Mouse (Mus musculus): ENCODE measurements around the gene Fam89a. TPM values are rescaled to one million over a fixed set of nuclear protein-coding genes. Genes with fewer than 3 reads are reported as not detected.

Fam89a gene
- polyA plus RNA-seq, 1 experiment = 6.9 TPM

GRCm38 (mm10) chr8:124724301-124724700 lies 27.3 kb downstream of the Fam89a start:
- Histone ChIP-seq H3K36me3 (ENCODE audit: control insufficient read depth, insufficient read depth, low read length, poor library complexity, severe bottlenecking) (peaks cover 16% of the 10 kb centered on the region), H3K9me3 (replicated peaks; ENCODE audit: control insufficient read depth, insufficient read depth, low read length, poor library complexity, severe bottlenecking) (no peaks in the 10 kb centered on the region), H3K4me3 (ENCODE audit: low read depth, low read length) (no peak overlapping the region), H3K4me1 (ENCODE audit: control insufficient read depth, insufficient read depth, low read length) (no peaks in the 10 kb centered on the region), H3K27me3 (ENCODE audit: control insufficient read depth, insufficient read depth, low read length, poor library complexity, severe bottlenecking) (no peaks in the 10 kb centered on the region), H3K9ac (ENCODE audit: low read depth, poor library complexity, severe bottlenecking) (no peak overlapping the region), H3K27ac (ENCODE audit: insufficient read depth, low read length) (no peak overlapping the region)
- TF ChIP-seq CTCF (IDR thresholded peaks at IDR 0.05; ENCODE audit: low read depth, low read length) (no peak), POLR2A (IDR thresholded peaks at IDR 0.05; ENCODE audit: insufficient read depth, low read length) (no peak), EP300 (IDR thresholded peaks at IDR 0.05; ENCODE audit: insufficient read depth, low read depth, low read length) (no peak)

- TF ChIP-seq POLR2A (IDR thresholded peaks at IDR 0.05; ENCODE audit: insufficient read depth, low read length) (no peak), EP300 (IDR thresholded peaks at IDR 0.05; ENCODE audit: insufficient read depth, low read depth, low read length) (no peak), CTCF (IDR thresholded peaks at IDR 0.05; ENCODE audit: low read depth, low read length) (no peak)
- H3K9me3 ChIP-seq (replicated peaks; ENCODE audit: control insufficient read depth, insufficient read depth, low read length, poor library complexity, severe bottlenecking) = no peaks in the 10 kb centered on the region
- H3K4me3 ChIP-seq (ENCODE audit: low read depth, low read length) = peak within 1 kb of the TSS; percentile 83
- H3K9ac ChIP-seq (ENCODE audit: low read depth, poor library complexity, severe bottlenecking) = peak within 1 kb of the TSS; percentile 93
- no peaks in the 10 kb centered on the region for H3K27me3 ChIP-seq (ENCODE audit: control insufficient read depth, insufficient read depth, low read length, poor library complexity, severe bottlenecking)
- H3K27ac ChIP-seq (ENCODE audit: insufficient read depth, low read length) = no peak within 1 kb of the TSS
- no peaks in the 10 kb centered on the region for H3K4me1 ChIP-seq (ENCODE audit: control insufficient read depth, insufficient read depth, low read length)
- H3K36me3 ChIP-seq (ENCODE audit: control insufficient read depth, insufficient read depth, low read length, poor library complexity, severe bottlenecking) = peaks cover 5% of the 10 kb centered on the region
Observed at GRCm38 (mm10) chr8:124721862-124722515, 29.6 kb downstream of the Fam89a start, which contains the start of the genes Ttc13 and Arv1. Ttc13 (minus strand) TSS chr8:124721983. Arv1 (plus strand) TSS chr8:124722139.

- no peaks in the 10 kb centered on the region; the same call in none of the 2 replicates for H3K36me3 ChIP-seq (ENCODE audit: control insufficient read depth, insufficient read depth, low read length, poor library complexity, severe bottlenecking)
- H3K9ac ChIP-seq (ENCODE audit: low read depth, poor library complexity, severe bottlenecking) = peak overlapping the region; percentile 93
- no peaks in the 10 kb centered on the region for H3K9me3 ChIP-seq (replicated peaks; ENCODE audit: control insufficient read depth, insufficient read depth, low read length, poor library complexity, severe bottlenecking)
- H3K27ac ChIP-seq (ENCODE audit: insufficient read depth, low read length) = no peak overlapping the region
- no peak for TF ChIP-seq EP300 (IDR thresholded peaks at IDR 0.05; ENCODE audit: insufficient read depth, low read depth, low read length)
- no peak for TF ChIP-seq CTCF (IDR thresholded peaks at IDR 0.05; ENCODE audit: low read depth, low read length)
- TF ChIP-seq POLR2A (IDR thresholded peaks at IDR 0.05; ENCODE audit: insufficient read depth, low read length) = no peak
- no peaks in the 10 kb centered on the region for H3K4me1 ChIP-seq (ENCODE audit: control insufficient read depth, insufficient read depth, low read length)
- peak overlapping the region; percentile 83 for H3K4me3 ChIP-seq (ENCODE audit: low read depth, low read length)
- H3K27me3 ChIP-seq (ENCODE audit: control insufficient read depth, insufficient read depth, low read length, poor library complexity, severe bottlenecking) = no peaks in the 10 kb centered on the region
Observed at GRCm38 (mm10) chr8:124720938-124721861, 30.4 kb downstream of the Fam89a start.

- TF ChIP-seq EP300 (IDR thresholded peaks at IDR 0.05; ENCODE audit: insufficient read depth, low read depth, low read length) = no peak
- peak; percentile 40 for TF ChIP-seq CTCF (IDR thresholded peaks at IDR 0.05; ENCODE audit: low read depth, low read length)
- no peak overlapping the region for H3K9ac ChIP-seq (ENCODE audit: low read depth, poor library complexity, severe bottlenecking)
- no peak overlapping the region for H3K4me3 ChIP-seq (ENCODE audit: low read depth, low read length)
Observed at GRCm38 (mm10) chr8:124720133-124720532, 31.5 kb downstream of the Fam89a start.

GRCm38 (mm10) chr8:124715736-124716135 lies 35.9 kb downstream of the Fam89a start:
- Histone ChIP-seq H3K9me3 (replicated peaks; ENCODE audit: control insufficient read depth, insufficient read depth, low read length, poor library complexity, severe bottlenecking) (no peaks in the 10 kb centered on the region), H3K4me3 (ENCODE audit: low read depth, low read length) (no peak overlapping the region), H3K9ac (ENCODE audit: low read depth, poor library complexity, severe bottlenecking) (no peak overlapping the region), H3K4me1 (ENCODE audit: control insufficient read depth, insufficient read depth, low read length) (no peaks in the 10 kb centered on the region), H3K27me3 (ENCODE audit: control insufficient read depth, insufficient read depth, low read length, poor library complexity, severe bottlenecking) (no peaks in the 10 kb centered on the region), H3K27ac (ENCODE audit: insufficient read depth, low read length) (no peak overlapping the region), H3K36me3 (ENCODE audit: control insufficient read depth, insufficient read depth, low read length, poor library complexity, severe bottlenecking) (peaks cover 22% of the 10 kb centered on the region)
- TF ChIP-seq POLR2A (IDR thresholded peaks at IDR 0.05; ENCODE audit: insufficient read depth, low read length) = no peak

More at GRCm38 (mm10) chr8:124720133-124720532, 31.5 kb downstream of the Fam89a start:
- no peaks in the 10 kb centered on the region for H3K27me3 ChIP-seq (ENCODE audit: control insufficient read depth, insufficient read depth, low read length, poor library complexity, severe bottlenecking)
- no peaks in the 10 kb centered on the region for H3K4me1 ChIP-seq (ENCODE audit: control insufficient read depth, insufficient read depth, low read length)
- H3K36me3 ChIP-seq (ENCODE audit: control insufficient read depth, insufficient read depth, low read length, poor library complexity, severe bottlenecking) = no peaks in the 10 kb centered on the region; the same call in 1 of the 2 replicates
- no peak overlapping the region for H3K27ac ChIP-seq (ENCODE audit: insufficient read depth, low read length)
- no peaks in the 10 kb centered on the region for H3K9me3 ChIP-seq (replicated peaks; ENCODE audit: control insufficient read depth, insufficient read depth, low read length, poor library complexity, severe bottlenecking)

- no peaks in the 10 kb centered on the region for H3K4me1 ChIP-seq (ENCODE audit: control insufficient read depth, insufficient read depth, low read length)
- no peak overlapping the region for H3K27ac ChIP-seq (ENCODE audit: insufficient read depth, low read length)
- no peak for TF ChIP-seq CTCF (IDR thresholded peaks at IDR 0.05; ENCODE audit: low read depth, low read length)
- no peak for TF ChIP-seq POLR2A (IDR thresholded peaks at IDR 0.05; ENCODE audit: insufficient read depth, low read length)
- no peak for TF ChIP-seq EP300 (IDR thresholded peaks at IDR 0.05; ENCODE audit: insufficient read depth, low read depth, low read length)
- H3K27me3 ChIP-seq (ENCODE audit: control insufficient read depth, insufficient read depth, low read length, poor library complexity, severe bottlenecking) = no peaks in the 10 kb centered on the region
- H3K9me3 ChIP-seq (replicated peaks; ENCODE audit: control insufficient read depth, insufficient read depth, low read length, poor library complexity, severe bottlenecking) = no peaks in the 10 kb centered on the region
- H3K36me3 ChIP-seq (ENCODE audit: control insufficient read depth, insufficient read depth, low read length, poor library complexity, severe bottlenecking) = peaks cover 30% of the 10 kb centered on the region
- H3K9ac ChIP-seq (ENCODE audit: low read depth, poor library complexity, severe bottlenecking) = no peak overlapping the region
- H3K4me3 ChIP-seq (ENCODE audit: low read depth, low read length) = no peak overlapping the region
Observed at GRCm38 (mm10) chr8:124713207-124713606, 38.4 kb downstream of the Fam89a start.

Measured in ES-Bruce4 (cell line).